Mouse (Mus musculus): ENCODE measurements around the gene 6430550D23Rik.

DNA sequence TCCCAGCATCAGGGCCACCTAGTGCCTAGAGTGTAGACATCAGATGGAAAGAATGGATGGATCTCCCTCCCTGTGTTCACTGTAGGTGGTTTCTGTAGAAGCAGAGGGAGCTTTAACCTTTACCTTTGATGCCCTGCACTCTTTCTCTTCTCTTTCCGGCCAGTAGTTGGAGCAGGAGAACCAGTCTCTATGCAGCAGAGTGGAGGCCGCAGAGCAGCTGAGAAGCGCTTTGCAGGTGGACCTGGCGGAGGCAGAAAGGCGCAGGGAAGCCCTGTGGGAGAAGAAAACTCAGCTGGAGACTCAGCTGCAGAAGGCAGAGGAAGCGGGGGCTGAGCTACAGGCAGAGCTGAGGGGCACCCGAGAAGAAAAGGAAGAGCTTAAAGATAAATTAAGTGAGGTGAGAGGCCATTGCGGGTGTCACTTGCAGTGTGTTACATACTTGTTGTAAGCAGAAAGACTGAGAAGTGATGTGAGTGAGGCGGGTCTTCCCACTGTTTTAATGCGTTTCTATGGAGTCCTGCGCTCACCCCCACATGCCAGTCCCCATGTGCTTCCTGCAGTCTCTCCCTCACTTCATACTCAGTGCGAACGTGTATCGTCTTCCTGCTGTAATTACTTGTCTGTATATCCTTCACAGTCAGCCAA is 33.6 kb downstream of the 6430550D23Rik start:
- TF ChIP-seq CTCF (IDR thresholded peaks at IDR 0.05; ENCODE audit: insufficient read depth, low read depth, low read length) (no peak), POLR2A (IDR thresholded peaks at IDR 0.05; ENCODE audit: insufficient read depth, low read depth, low read length) (no peak)

All from olfactory bulb, adult 2 months (tissue).